Mouse (Mus musculus) frontal cortex, postnatal 36 days (tissue): ENCODE data around the gene Zc3h6.
A peak's percentile ranks its signal among the peaks of the same experiment; 100 is the strongest.

Source experiments
- DNase-seq, 2 experiments: peaks; one replicate each; pipeline ENCODE4 v3.0.0; 2022; ENCODE audit warnings: low spot score in 2 of 2

The Zc3h6 gene

DNA sequence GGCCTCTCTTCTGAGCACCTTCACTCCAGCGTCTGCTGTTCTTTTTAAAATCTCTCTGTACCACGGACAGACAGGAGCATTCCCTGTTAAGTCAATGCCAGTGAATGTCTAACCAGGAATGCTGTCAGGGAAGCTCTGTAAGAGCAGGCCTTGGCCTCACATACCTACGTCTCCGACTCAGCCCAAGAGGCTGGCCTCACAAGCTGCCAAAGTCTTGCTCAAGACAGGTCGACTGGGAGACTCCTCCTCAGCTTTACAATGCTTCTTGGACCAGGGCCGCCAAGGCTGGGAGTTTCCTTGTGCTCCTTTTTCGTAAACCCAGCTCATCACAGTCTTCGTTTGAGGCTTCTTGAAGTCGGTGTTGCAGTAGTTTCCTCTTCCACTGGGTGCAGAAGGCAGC is 57.6 kb downstream of the Zc3h6 start:
- DNase-seq: no peak

DNA sequence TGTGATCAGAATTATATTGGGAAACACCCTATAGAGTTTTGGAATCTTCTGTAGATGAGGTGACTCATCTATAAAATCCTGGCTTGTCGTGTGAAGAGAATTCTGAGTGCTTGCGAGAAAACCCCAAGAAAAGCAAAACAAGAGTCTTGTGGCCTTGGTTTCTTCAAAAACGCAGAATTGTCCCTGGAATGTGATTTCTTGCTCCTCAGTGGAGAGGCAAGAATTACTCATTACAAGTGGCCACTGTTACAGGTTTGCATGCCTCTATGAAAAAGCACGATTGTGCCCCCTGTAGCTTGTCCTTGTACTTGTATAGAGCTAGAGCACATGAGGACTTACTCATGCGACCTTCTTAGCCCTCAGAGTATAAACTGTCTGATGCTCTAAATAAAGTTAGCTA is 68.2 kb downstream of the Zc3h6 start:
- no peak for DNase-seq

DNA sequence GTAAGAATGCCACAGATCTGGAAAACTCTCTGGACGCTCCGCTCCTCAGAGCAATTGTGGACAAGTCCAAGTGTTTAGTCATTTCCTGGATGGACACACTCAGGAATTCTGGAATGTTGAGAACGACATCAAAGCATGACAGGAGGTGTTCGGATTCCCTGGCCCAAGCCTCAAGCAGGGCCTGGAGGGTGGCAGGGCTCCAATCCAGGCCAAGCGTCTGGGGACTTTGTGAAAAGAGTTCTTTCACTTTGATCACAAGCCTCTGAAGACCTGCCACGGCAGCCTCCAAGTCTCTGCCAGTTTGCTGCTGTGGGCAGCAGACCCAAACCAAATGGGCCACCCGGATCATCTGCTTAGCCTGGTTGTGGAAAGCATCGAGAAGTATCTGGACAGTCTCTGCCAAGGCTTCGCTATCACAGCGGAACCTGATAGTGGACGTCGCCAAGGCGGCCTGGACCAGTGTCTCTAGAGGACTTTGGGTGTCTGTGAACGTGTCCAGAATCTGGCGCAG is 71.3 kb downstream of the Zc3h6 start:
- peak in 1 of 2 experiments; percentile 24 for DNase-seq

DNA sequence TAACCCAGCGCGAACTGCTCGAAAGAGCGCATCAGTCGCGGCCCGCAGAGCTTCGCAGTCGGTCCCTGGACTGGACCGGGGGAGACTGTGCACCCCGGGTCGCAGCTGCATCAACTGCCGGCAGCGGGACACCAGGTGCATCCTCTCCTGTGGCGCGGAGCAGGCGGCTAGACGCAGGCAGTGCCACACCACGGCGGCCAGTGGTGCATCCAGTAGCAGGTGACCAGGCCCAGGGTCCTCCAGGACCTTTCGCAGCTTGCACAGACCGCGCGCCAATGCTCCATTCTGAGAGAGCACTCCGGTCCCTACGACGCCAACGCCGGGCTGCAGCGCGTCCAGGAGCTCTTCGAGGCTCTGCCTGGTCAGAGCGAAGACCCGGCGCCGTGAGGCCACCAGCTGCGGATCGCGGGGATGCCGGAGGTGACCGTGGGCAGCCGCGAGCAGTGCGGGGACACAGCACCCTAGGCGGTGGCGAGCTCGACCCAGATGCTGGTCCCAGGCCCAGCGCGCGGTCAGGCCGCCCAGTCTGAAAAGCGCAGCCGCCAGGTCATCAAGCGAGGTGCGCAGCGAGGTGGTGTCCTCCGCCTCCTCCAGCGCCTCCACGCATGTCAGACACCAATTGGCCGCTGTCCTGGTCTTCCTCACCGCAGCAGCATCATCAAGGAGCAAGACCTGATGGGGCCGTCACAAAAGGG is 71.9 kb downstream of the Zc3h6 start:
- peak in 1 of 2 experiments; percentile 7 for DNase-seq

DNA sequence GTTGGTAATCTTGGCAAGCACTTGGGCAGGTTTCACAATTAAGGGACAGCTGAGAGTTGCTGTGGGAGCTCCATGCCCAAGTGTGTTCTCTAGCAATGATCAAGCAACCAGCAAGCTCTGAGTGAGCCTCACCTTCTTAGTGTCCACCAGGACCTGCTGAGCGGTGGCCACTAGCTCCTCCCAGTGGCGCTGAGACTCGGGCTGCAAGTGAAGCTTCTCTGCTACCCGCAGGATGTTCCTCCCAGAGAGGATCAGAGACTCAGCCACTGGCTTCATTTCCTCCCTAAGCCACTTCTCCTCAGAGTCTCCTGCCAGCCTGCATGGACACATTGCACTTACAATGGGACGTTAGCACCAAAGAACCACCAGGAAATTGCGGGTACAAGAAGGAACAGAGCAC is 73.4 kb downstream of the Zc3h6 start:
- DNase-seq: no peak

DNA sequence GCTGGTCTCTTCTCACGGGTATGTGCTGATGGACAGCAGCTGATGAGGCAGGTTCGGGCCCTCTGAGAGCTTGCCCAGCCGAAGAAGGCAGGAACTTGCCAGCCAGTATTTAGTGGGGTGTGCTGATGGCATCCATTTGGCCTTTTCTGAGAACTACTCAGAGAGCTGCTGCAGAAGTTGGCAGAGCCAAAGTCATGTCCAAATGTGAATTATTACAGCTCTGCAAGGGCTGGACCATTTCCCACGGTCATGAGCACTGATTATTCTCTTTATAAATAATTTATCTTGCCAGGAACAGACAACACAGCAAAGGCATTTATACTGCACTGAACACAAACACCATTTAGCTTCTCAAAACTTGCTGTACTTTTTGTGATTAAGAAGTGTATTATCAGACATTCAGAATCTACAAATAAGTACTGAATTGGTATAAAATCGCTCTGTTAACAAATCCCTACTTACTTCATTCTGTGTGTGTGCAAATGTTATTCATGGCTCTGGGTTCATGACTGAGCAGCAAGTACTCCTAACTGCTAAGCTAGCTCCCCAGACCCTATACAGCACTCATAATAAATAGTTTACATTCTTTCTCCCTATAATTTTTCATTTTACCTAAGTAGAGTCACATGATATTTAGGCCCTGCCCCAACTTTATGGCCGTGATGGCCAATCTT is 79.1 kb downstream of the Zc3h6 start:
- DNase-seq: no peak

DNA sequence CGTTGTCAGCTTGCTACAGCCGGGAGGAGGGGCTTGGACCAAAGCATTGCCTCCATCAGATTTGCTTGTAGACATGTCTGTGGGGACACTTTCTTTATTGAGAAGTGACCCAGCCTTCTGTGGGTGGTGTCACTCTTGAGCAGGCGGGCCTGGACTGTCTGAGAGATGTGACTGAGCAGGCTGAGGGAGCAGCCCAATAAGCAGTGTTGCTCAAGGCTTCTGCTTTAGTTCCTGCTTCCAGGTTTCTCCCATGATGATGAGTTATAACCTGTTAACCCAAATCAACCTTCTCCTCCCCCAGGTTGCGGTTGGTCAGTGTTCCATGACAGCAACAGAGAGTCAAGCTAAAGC is 79.6 kb downstream of the Zc3h6 start:
- no peak for DNase-seq

DNA sequence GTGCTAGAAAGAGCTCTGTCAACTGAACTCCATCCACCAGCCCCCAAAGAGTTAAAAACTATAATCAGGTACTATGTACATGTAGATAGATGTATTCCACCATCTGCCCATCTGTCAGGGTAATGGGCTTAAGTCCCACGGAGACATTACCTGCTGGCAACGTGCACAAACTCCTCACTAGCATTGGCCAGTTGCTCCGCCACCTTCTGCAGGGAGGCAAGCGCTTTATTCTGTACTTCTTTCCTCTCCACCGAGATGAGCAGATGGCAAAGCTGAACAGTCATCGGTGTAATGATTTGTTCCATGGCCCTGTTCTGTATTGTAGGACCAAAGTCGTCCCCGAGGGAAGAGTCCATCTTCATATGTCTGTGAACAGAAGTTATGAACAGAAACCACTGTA is 80.6 kb downstream of the Zc3h6 start, which contains the start of gene Vinac1:
Gene Vinac1 (minus strand): TSS at position 362 of the 400 bp plus-strand sequence.
- DNase-seq: no peak

DNA sequence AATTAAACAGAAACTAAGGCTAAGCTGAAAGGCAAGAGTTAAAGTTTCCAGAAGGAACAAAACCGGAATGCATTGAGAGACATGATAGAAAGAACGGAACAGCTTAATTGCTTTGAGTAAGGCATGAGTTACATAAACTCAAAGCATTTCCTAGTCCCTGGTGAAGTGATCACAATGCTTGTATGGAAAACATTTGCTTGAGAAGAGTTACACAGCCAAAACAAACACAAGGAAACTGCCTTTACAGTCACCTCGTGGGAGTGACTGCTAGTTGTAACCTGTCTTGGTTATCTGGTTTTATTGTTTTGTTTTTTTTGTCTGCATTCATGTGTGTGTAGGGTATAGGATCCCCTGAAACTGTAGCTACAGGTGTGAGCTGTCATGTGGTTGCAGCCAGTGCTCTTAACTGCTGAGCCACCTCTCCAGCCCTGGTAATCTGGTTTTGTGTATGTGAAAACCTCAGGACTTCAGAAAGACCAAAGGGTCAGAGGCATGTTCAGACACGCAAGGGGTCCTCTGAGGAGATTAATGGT is 85.3 kb downstream of the Zc3h6 start:
- no peak for DNase-seq

DNA sequence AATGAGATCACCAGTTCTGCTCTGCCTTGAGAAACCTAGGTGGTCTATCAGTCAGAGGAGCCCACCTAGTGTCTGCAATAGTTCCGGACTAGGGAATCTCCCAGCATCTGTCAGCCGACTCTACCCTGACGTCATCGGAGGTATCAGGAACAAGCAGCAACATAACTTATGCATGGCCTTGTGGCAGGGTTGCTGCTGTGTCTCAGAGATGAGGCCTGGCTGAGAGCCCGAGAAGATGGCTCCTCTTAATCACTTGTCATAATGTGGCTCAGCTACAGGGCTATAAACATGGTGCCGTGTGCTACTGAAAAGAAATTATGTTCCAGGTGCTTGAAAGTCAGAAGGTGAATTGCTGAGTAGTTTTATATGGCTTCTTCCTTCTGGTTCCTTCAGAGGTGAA is 88.5 kb downstream of the Zc3h6 start:
- DNase-seq: no peak

DNA sequence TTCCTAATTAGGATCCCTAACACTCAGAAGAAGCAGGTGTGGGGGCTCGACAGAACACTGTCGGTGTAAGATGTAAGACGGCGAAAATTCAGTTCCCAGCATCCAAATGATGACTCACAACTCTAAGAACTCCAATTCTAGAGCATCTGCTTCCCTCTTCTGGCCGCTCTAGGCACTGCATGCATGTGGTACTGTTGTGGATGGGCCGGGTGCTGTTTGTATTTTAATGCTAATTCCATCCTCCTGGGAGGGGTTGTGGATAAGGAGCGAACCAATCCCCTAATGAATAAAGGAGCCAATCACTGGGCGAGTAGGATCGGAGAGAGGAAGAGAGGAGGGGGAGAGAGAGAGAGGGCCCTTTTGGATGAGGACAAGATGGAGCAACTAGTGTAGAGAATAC is 89.4 kb downstream of the Zc3h6 start:
- no peak for DNase-seq

DNA sequence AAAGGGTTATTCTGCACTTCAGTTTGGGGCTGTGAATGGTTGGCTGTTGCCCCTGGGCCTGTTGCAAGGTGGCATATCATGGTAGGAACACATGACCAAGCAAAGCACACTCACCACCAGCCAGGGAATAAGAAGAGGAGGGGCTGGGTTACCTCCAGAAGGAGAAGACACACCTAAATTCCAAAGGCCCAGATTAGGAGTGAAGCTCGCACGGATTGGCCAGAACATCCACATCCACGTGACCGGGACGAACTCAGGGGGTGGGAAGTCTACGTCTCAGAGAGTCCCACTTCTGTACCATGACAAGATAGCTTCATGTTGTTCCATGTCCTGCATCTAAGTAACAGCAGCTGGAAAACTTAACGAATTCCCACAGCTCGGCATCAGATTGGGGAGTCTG is 90.1 kb downstream of the Zc3h6 start:
- DNase-seq: no peak

DNA sequence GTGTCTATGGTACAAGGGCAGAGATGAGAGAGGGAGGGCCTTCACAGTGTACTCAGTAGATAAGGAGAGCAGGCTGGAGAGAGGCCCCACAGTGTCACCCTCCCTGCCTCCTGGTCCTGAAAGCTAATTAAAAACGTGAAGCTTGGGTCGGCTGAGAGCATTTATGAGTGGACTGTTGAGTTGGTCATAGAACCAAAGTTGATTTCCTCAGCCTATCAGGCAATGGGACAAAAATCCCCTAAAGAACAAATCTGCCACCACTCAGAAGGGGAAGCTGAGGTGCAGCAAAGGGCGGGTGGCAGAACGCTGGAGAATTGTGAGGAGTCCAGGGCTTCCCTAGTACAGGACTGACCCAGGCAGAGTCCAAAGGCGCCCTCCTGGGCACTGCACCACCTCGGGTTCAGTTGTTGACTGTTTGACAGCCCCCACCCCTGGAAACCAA is 90.7 kb downstream of the Zc3h6 start:
- no peak for DNase-seq

DNA sequence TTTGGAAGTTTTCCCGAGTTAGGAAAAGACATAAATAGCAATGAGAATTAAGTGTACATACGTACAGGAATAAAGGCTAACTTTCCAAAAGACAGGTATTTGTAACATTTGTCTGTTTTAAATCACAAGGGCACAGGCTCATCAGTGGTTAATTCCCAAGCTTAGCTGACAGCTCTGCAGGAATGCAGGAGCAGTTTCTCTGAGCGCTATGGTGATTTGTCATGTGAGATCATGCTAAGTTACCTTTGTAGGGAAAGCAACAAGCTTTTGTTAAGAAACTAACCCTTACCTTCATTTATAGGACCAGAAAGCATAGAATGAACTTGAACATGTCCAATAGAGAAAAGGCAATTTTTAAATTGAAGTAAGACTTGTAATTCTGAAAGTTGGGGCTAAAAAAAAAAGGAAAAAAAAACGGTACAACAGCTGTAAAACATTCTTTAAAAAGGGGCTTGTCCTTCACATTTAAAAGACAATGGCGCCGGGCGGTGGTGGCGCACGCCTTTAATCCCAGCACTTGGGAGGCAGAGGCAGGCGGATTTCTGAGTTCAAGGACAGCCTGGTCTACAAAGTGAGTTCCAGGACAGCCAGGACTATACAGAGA is 94.4 kb downstream of the Zc3h6 start:
- no peak for DNase-seq

DNA sequence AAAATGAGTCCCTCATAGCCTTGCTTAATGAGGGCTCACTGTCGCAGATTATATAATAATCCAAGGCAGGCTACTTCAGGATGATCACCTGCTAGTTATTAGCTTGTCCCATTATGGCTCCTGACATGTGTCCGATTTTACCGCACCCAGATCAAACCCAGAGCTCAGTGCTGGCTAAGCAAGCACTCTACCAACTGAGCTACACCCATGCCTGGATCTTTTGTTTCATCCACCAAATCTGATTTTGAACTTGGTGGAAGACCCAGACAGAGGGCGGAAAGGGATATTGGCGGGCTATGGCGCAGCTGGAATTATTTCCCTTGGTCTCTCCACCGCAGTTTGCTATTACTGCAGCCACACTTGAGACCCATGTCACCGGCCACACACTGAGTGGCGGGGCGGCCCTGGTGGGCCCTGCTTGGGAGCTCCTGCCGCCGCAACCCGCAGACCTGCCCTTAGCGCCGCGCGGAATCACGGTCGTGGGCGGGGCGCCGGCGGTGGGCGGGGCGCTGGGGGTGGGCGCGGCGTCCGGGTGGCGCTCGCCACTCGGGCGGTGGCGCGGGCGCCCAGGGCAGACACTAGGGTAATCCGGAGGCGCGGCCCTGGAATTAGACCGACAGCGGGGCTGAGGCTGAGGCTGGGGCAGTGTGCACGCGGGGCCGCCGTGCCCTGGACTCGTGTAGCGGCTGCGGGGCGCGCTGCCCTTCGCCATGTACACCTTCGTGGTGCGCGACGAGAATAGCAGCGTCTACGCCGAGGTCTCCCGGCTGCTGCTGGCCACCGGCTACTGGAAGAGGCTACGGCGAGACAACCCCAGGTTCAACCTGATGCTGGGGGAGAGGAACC is 98.5 kb downstream of the Zc3h6 start, which contains the start of gene Ttl:
Gene Ttl (plus strand): TSS at position 506 of the 846 bp plus-strand sequence.
- peak; percentile 67 to 78 for DNase-seq

DNA sequence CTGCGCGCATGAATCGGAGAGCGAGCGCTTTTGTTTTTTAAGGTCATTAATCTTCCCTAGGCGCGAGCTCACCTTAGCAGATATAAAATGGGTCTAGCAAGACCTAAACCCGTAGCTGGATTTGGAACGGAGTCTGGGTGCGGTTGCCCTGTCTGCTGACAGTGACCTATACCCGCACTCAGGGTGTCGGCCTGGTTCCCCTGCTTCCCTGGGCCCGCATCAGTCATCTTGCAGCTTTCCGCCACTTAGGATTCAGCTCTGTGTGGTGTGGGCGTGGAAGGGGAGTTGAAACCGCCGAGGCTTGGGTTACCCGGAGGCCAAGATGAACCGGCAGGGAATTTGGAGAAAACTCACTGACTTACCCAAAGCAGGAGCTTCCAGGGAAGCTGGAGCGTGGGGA is 99.1 kb downstream of the Zc3h6 start:
- DNase-seq: peak; percentile 65 to 69
